Mouse (Mus musculus) neural tube, embryonic 14.5 days (tissue): ENCODE results near the gene Fgf10. TPM values are rescaled to one million over a fixed set of nuclear protein-coding genes. Genes with fewer than 3 reads are reported as not detected.

Experiments used
- ATAC-seq: fragments of 200-750 bp; cut with Nextera tagmentation; 2 replicates; pipeline ENCODE4 v1.8.0; 2017; ENCODE audit warnings: low read depth, mild to moderate bottlenecking, moderate TSS enrichment, moderate library complexity
- H3K27ac ChIP-seq: fragments of 300-500 bp; sonication (generic); 2 replicates; pipeline ENCODE4 v1.5.1; 2014; ENCODE audit warnings: low read depth, mild to moderate bottlenecking, control low read depth, low read length, moderate library complexity, mixed read lengths
- H3K27me3 ChIP-seq: fragments of 300-500 bp; sonication (generic); 2 replicates; pipeline ENCODE4 v1.6.1; 2014; ENCODE audit warnings: low read length; ENCODE audit not compliant: control insufficient read depth, insufficient read depth
- H3K36me3 ChIP-seq: fragments of 300-500 bp; sonication (generic); 2 replicates; pipeline ENCODE4 v1.6.1; 2014; ENCODE audit warnings: low read length, mixed read lengths; ENCODE audit not compliant: control insufficient read depth, insufficient read depth
- H3K4me1 ChIP-seq: fragments of 300-500 bp; sonication (generic); 2 replicates; pipeline ENCODE4 v1.6.1; 2014; ENCODE audit warnings: low read length; ENCODE audit not compliant: control insufficient read depth, insufficient read depth
- H3K4me2 ChIP-seq: fragments of 300-500 bp; sonication (generic); 2 replicates; pipeline ENCODE4 v1.6.1; 2014; ENCODE audit warnings: mild to moderate bottlenecking, low read depth, low read length, control low read depth
- H3K4me3 ChIP-seq: fragments of 300-500 bp; sonication (generic); 2 replicates; pipeline ENCODE4 v1.5.1; 2014; ENCODE audit warnings: low read depth, low read length, control low read depth, mixed read lengths
- H3K9ac ChIP-seq: fragments of 300-500 bp; sonication (generic); replicated peaks from 2 replicates; pipeline ENCODE4 v1.6.1; 2014; ENCODE audit warnings: low read depth, mild to moderate bottlenecking, control low read depth, low read length, mixed read lengths
- H3K9me3 ChIP-seq: fragments of 300-500 bp; sonication (generic); 2 replicates; pipeline ENCODE4 v1.6.1; 2016; ENCODE audit warnings: low read length; ENCODE audit not compliant: control insufficient read depth
- WGBS: fragments of 180-500 bp; shearing (Covaris S2); extraction: QIAGEN DNeasy Blood & Tissue Kit; methylation state at CpG from one replicate; pipeline ENCODE4 v1.1.7; 2014; 5-methylcytosine and 5-hydroxymethylcytosine counted together
- polyA plus RNA-seq: library from polyadenylated mRNA; unstranded; fragments of >200 nt; fragmentation: Nextera tagmentation; extraction: Ambion mirVana; gene quantifications from 2 replicates; pipeline ENCODE4 v1.2.1, GENCODE M21; 2014

Fgf10 gene
- polyA plus RNA-seq, 1 experiment from 2014 or later, result 2.0 TPM

DNA sequence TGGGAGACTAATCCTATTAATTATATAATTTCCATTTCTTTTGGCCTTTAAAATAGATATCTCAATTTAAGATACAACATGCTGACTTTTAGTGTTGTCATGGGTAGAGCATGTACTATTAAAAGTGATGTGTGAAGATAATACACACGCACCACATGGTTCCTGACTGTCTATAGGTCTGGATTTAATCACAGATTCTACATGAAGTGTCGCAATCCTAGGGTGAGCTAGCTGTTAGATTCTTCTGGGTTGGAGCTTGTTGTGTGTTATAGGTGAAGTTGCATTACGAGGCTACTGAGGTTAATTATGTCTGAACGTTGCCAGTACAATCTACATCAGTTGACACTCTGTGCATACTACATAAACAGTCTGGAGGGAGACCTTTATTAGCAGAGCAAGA is 73.2 kb downstream of the Fgf10 start:
- no peaks in the 10 kb centered on the region for H3K4me1 ChIP-seq
- H3K4me3 ChIP-seq, result no peak overlapping the region
- H3K27me3 ChIP-seq, result no peaks in the 10 kb centered on the region
- H3K9me3 ChIP-seq, result no peaks in the 10 kb centered on the region
- no peak overlapping the region for H3K27ac ChIP-seq
- H3K36me3 ChIP-seq, result no peaks in the 10 kb centered on the region
- WGBS, result 85% methylated on average over 4 of the region's 4 CpGs
- H3K9ac ChIP-seq, result no peak overlapping the region
- no peak overlapping the region for H3K4me2 ChIP-seq
- ATAC-seq, result no peak

DNA sequence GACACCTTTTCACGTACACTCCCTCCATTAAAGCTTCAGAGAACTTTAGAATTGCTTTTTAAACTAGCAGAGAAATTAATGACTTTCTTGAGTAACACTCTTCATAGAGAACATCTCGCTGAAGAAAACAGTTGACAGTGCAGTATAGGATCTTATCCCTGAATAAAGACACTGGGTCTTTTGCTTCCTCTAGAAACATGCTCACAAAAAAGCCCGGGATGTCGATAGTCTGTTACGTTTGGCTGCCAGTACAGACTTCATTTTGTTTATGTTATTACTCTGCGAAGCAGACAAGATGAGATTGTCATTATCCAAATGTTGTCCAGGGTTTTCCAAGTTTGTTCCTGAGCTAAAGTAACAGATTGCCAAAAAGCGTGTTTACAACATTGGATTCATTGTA is 75.2 kb downstream of the Fgf10 start:
- H3K27ac ChIP-seq, result no peak overlapping the region
- no peak for ATAC-seq
- H3K9ac ChIP-seq, result no peak overlapping the region
- H3K27me3 ChIP-seq, result no peaks in the 10 kb centered on the region
- WGBS, result 90% methylated on average over 7 of the region's 7 CpGs
- H3K4me2 ChIP-seq, result no peak overlapping the region
- H3K9me3 ChIP-seq, result no peaks in the 10 kb centered on the region
- no peaks in the 10 kb centered on the region for H3K36me3 ChIP-seq
- H3K4me3 ChIP-seq, result no peak overlapping the region
- no peaks in the 10 kb centered on the region for H3K4me1 ChIP-seq

DNA sequence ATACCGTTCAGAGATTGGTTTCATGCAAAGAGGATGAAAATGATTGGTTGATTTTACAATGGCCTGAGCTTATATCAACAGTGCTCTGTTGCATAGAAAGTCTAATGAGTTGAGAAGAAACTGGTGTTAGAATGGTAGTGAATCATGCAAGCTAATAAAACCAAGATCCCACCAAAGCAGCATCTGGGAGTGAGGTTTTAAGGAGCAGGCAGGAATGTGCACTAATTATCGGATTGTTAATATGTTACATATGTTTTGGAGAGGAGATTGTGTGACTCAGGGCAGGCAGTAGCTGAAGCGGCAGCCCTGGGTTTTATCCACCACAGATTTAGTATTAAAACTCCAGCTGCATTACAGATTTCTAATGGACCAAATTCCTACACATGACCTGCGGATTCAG is 76.8 kb downstream of the Fgf10 start:
- Histone ChIP-seq H3K27me3 (no peaks in the 10 kb centered on the region), H3K9me3 (no peaks in the 10 kb centered on the region), H3K9ac (no peak overlapping the region), H3K4me2 (no peak overlapping the region), H3K36me3 (no peaks in the 10 kb centered on the region), H3K27ac (no peak overlapping the region), H3K4me1 (no peaks in the 10 kb centered on the region), H3K4me3 (no peak overlapping the region)
- WGBS, result 85% methylated on average over 4 of the region's 4 CpGs
- no peak for ATAC-seq

DNA sequence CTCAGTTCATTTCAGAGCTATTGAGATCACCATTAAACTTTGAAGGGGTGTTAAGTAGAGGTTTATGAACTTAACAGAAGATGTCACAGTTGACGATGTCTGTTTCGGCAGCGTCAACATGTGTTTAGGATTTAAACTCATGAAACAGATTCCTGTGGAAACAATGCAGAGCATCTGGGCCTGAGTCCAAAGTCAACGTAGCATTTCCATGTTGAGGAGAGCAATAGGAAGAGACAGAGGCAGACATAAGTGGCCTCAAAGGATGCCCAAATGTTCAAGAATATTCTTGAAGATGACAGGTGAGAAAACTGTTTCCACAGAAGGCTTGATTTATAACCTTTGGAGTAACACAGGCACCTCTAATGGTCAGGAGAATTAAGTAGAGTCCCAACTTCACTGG is 84.4 kb downstream of the Fgf10 start:
- WGBS, result 81% methylated on average over 4 of the region's 4 CpGs
- no peak overlapping the region for H3K4me3 ChIP-seq
- no peaks in the 10 kb centered on the region for H3K36me3 ChIP-seq
- no peak overlapping the region for H3K4me2 ChIP-seq
- no peak overlapping the region for H3K27ac ChIP-seq
- ATAC-seq, result no peak
- no peaks in the 10 kb centered on the region for H3K9me3 ChIP-seq
- H3K27me3 ChIP-seq, result no peaks in the 10 kb centered on the region
- no peak overlapping the region for H3K9ac ChIP-seq
- no peaks in the 10 kb centered on the region for H3K4me1 ChIP-seq

DNA sequence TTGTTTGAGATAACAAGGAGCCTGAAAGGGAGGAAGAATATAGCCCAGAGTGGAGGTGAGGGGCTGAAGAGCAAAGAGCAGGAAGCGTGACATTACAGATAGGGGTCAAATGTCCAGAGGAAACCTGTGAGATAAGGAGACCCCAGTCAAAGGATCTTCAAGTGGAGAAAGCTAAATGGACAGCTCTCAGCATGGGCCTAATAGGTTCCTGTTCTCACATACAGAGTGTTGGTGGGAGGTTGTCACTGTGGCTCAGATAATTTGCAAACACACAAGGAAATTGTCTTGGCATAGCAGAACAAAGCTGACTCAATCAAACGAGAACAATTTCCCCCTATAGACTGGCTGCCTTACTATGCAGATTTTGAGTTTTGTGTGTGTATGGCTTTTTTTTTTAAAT is 89.4 kb downstream of the Fgf10 start:
- no peaks in the 10 kb centered on the region for H3K27me3 ChIP-seq
- no peak overlapping the region for H3K27ac ChIP-seq
- H3K4me2 ChIP-seq, result no peak overlapping the region
- whole genome bisulfite sequencing, result 21% methylated on average over 2 of the region's 2 CpGs
- no peaks in the 10 kb centered on the region for H3K4me1 ChIP-seq
- no peak overlapping the region for H3K4me3 ChIP-seq
- ATAC-seq, result no peak
- no peak overlapping the region for H3K9ac ChIP-seq
- no peaks in the 10 kb centered on the region for H3K9me3 ChIP-seq
- no peaks in the 10 kb centered on the region for H3K36me3 ChIP-seq

DNA sequence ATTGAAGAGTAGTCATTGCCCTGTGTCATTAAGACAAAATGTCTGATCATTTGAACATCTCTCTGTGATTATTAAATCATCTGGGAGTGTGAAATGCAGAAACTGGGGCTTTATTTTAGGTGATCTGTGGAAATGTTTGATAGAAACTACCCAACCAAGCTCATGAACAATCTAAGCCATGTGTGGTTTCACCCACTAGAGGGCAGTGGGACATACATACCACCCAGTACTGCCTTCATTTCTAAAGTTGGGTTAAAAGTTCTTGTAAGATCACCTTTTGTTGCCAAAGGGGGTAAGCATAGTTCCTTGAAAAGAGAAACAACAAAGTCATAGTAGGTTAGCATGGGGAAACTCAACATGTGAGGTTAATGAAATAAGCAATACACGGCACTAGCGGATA is 93.4 kb downstream of the Fgf10 start:
- Histone ChIP-seq H3K9me3 (no peaks in the 10 kb centered on the region), H3K36me3 (no peaks in the 10 kb centered on the region), H3K27me3 (no peaks in the 10 kb centered on the region), H3K27ac (no peak overlapping the region), H3K9ac (no peak overlapping the region), H3K4me1 (no peaks in the 10 kb centered on the region), H3K4me3 (no peak overlapping the region), H3K4me2 (no peak overlapping the region)
- no peak for ATAC-seq
- WGBS, result 94% methylated on average over 2 of the region's 2 CpGs

DNA sequence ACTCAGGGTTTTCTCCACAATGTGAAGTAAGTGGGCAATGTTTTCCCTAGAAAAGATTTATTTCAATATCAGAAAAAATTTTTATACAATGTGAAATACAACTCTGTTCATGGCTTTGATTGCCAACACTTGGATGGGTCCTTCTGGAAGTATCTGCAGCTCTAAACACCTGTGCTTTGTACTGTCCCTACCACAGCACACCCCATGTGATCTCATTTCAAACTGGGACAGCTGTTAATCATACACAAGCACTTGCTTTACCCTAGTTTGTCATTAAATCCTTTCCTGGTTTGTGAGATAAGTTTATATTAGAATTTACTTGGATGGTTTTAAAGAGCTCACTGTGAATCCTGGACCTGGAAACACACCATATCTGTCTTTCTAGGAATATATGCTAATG is 102.6 kb downstream of the Fgf10 start:
- H3K4me2 ChIP-seq, result no peak overlapping the region
- H3K4me3 ChIP-seq, result no peak overlapping the region
- H3K36me3 ChIP-seq, result no peaks in the 10 kb centered on the region
- no peak overlapping the region for H3K9ac ChIP-seq
- no peak for ATAC-seq
- no peaks in the 10 kb centered on the region for H3K9me3 ChIP-seq
- no peaks in the 10 kb centered on the region for H3K27me3 ChIP-seq
- no peaks in the 10 kb centered on the region for H3K4me1 ChIP-seq
- no peak overlapping the region for H3K27ac ChIP-seq

DNA sequence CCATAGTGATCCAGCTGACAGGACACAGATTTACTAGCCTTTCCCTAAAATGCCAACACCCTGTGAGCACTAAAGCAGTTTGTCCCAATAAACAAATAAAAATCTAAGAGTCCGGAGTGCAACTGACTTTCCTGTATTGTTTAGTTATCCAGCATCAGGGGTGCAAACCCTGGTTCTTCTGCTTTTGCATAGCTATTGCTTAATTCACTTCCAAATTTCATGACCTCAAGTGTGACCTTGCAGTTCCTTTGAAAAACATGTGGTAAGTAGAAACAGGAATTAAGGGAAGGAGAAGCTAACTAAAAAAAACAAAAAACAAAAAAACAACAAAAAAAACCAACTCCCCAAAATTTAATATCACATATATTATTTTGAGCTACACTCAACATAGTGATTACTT is 105.6 kb downstream of the Fgf10 start:
- no peak overlapping the region for H3K4me2 ChIP-seq
- no peak overlapping the region for H3K27ac ChIP-seq
- H3K9ac ChIP-seq, result no peak overlapping the region
- ATAC-seq, result no peak
- H3K36me3 ChIP-seq, result no peaks in the 10 kb centered on the region
- no peaks in the 10 kb centered on the region for H3K9me3 ChIP-seq
- H3K27me3 ChIP-seq, result no peaks in the 10 kb centered on the region
- 10% methylated on average over 1 of the region's 1 CpGs for whole genome bisulfite sequencing
- H3K4me1 ChIP-seq, result no peaks in the 10 kb centered on the region
- H3K4me3 ChIP-seq, result no peak overlapping the region

DNA sequence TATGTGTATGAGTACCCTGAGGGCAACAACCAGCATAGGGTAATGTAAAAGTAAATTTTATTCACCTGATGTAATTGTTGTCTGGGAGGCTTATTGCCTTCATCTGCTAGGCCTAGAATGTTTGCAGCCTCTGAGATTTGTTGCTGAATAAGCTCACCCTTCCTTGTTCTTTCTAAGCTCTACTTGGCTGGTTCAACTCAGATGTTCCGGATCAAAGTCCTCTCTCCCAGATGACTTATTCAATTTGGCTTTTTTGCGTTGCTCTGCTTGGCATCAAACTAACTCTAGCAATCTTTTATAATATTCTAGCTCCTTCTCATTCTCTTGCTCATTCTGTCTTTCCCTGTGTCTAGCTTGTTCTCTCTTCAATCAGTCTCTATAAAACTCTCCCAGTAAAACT is 109.6 kb downstream of the Fgf10 start:
- 82% methylated on average over 2 of the region's 2 CpGs for WGBS
- Histone ChIP-seq H3K27ac (no peak overlapping the region), H3K4me1 (no peaks in the 10 kb centered on the region), H3K4me3 (no peak overlapping the region), H3K9ac (no peak overlapping the region), H3K4me2 (no peak overlapping the region), H3K36me3 (no peaks in the 10 kb centered on the region), H3K9me3 (no peaks in the 10 kb centered on the region), H3K27me3 (no peaks in the 10 kb centered on the region)
- ATAC-seq, result no peak

DNA sequence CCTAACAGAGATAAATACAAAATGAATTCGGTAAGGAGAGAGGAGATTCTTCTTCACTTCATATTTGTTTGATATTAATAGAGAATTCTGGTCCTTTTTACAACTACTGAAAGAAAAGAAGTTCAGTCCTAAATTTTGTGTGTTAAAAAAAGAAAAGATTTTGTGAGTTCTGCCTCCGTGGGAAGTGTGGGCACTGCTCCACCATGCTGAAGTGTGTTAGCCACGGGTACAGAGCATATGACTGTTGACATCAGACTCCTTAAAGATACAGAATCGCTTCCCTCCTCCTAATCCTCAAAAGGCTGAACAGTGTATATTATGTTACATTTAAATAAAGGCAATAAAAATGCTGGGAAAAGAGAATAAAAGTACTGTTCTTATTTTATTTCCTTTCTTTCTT is 122.2 kb downstream of the Fgf10 start:
- no peak overlapping the region for H3K27ac ChIP-seq
- no peaks in the 10 kb centered on the region for H3K9me3 ChIP-seq
- 72% methylated on average over 4 of the region's 4 CpGs for WGBS
- H3K27me3 ChIP-seq, result no peaks in the 10 kb centered on the region
- H3K4me1 ChIP-seq, result no peaks in the 10 kb centered on the region
- ATAC-seq, result no peak
- H3K4me2 ChIP-seq, result no peak overlapping the region
- no peak overlapping the region for H3K9ac ChIP-seq
- no peak overlapping the region for H3K4me3 ChIP-seq
- no peaks in the 10 kb centered on the region for H3K36me3 ChIP-seq
